Mouse (Mus musculus): ENCODE measurements around the gene D930020B18Rik. TPM values are rescaled to one million over a fixed set of nuclear protein-coding genes. Genes with fewer than 3 reads are reported as not detected.
A peak's percentile ranks its signal among the peaks of the same experiment; 100 is the strongest.

Gene D930020B18Rik
- polyA plus RNA-seq, 1 experiment, result 2.8 TPM

- no peak for TF ChIP-seq POLR2A (IDR thresholded peaks at IDR 0.05; ENCODE audit: control insufficient read depth, low read depth, low read length)
- no peak for TF ChIP-seq CTCF (IDR thresholded peaks at IDR 0.05; ENCODE audit: control insufficient read depth, insufficient read depth, insufficient replicate concordance, low read depth, low read length)
- H3K27ac ChIP-seq (ENCODE audit: control insufficient read depth, insufficient read depth, low read depth, low read length), result no peak overlapping the region
- H3K36me3 ChIP-seq (ENCODE audit: control insufficient read depth, insufficient read depth, low read length), result no peaks in the 10 kb centered on the region
- H3K4me3 ChIP-seq (ENCODE audit: control insufficient read depth, low read depth, low read length), result no peak overlapping the region
- no peaks in the 10 kb centered on the region for H3K27me3 ChIP-seq (ENCODE audit: control insufficient read depth, insufficient read depth, low read length)
- H3K4me1 ChIP-seq (ENCODE audit: control insufficient read depth, insufficient read depth, low read length), result peaks cover 7% of the 10 kb centered on the region
These were observed 62.2 kb downstream of the D930020B18Rik start for GRCm38 (mm10) chr10:121703619-121704018.

GRCm38 (mm10) chr10:121704871-121705270 lies 63.5 kb downstream of the D930020B18Rik start:
- Histone ChIP-seq H3K4me3 (ENCODE audit: control insufficient read depth, low read depth, low read length) (no peak overlapping the region), H3K27me3 (ENCODE audit: control insufficient read depth, insufficient read depth, low read length) (no peaks in the 10 kb centered on the region), H3K4me1 (ENCODE audit: control insufficient read depth, insufficient read depth, low read length) (peaks cover 7% of the 10 kb centered on the region), H3K36me3 (ENCODE audit: control insufficient read depth, insufficient read depth, low read length) (no peaks in the 10 kb centered on the region), H3K27ac (ENCODE audit: control insufficient read depth, insufficient read depth, low read depth, low read length) (no peak overlapping the region)
- no peak for TF ChIP-seq POLR2A (IDR thresholded peaks at IDR 0.05; ENCODE audit: control insufficient read depth, low read depth, low read length)
- no peak for TF ChIP-seq CTCF (IDR thresholded peaks at IDR 0.05; ENCODE audit: control insufficient read depth, insufficient read depth, insufficient replicate concordance, low read depth, low read length)

- no peak for TF ChIP-seq CTCF (IDR thresholded peaks at IDR 0.05; ENCODE audit: control insufficient read depth, insufficient read depth, insufficient replicate concordance, low read depth, low read length)
- TF ChIP-seq POLR2A (IDR thresholded peaks at IDR 0.05; ENCODE audit: control insufficient read depth, low read depth, low read length), result peak; percentile 46; the same call in 1 of the 2 replicates
- Histone ChIP-seq H3K4me3 (ENCODE audit: control insufficient read depth, low read depth, low read length) (peak overlapping the region; percentile 36), H3K36me3 (ENCODE audit: control insufficient read depth, insufficient read depth, low read length) (no peaks in the 10 kb centered on the region), H3K27me3 (ENCODE audit: control insufficient read depth, insufficient read depth, low read length) (no peaks in the 10 kb centered on the region), H3K4me1 (ENCODE audit: control insufficient read depth, insufficient read depth, low read length) (peaks cover 7% of the 10 kb centered on the region), H3K27ac (ENCODE audit: control insufficient read depth, insufficient read depth, low read depth, low read length) (peak overlapping the region; percentile 61; the same call in 1 of the 2 replicates)
These were observed 64.2 kb downstream of the D930020B18Rik start for GRCm38 (mm10) chr10:121705399-121706163.

- Histone ChIP-seq H3K4me3 (ENCODE audit: control insufficient read depth, low read depth, low read length) (no peak overlapping the region), H3K27me3 (ENCODE audit: control insufficient read depth, insufficient read depth, low read length) (no peaks in the 10 kb centered on the region), H3K36me3 (ENCODE audit: control insufficient read depth, insufficient read depth, low read length) (no peaks in the 10 kb centered on the region), H3K27ac (ENCODE audit: control insufficient read depth, insufficient read depth, low read depth, low read length) (no peak overlapping the region), H3K4me1 (ENCODE audit: control insufficient read depth, insufficient read depth, low read length) (peaks cover 25% of the 10 kb centered on the region)
- TF ChIP-seq POLR2A (IDR thresholded peaks at IDR 0.05; ENCODE audit: control insufficient read depth, low read depth, low read length) (no peak), CTCF (IDR thresholded peaks at IDR 0.05; ENCODE audit: control insufficient read depth, insufficient read depth, insufficient replicate concordance, low read depth, low read length) (no peak)
These were observed 75.5 kb downstream of the D930020B18Rik start for GRCm38 (mm10) chr10:121716862-121717261.

GRCm38 (mm10) chr10:121718896-121719585 lies 77.7 kb downstream of the D930020B18Rik start:
- Histone ChIP-seq H3K4me3 (ENCODE audit: control insufficient read depth, low read depth, low read length) (peak overlapping the region; percentile 53), H3K36me3 (ENCODE audit: control insufficient read depth, insufficient read depth, low read length) (no peaks in the 10 kb centered on the region), H3K4me1 (ENCODE audit: control insufficient read depth, insufficient read depth, low read length) (peaks cover 25% of the 10 kb centered on the region), H3K27me3 (ENCODE audit: control insufficient read depth, insufficient read depth, low read length) (no peaks in the 10 kb centered on the region), H3K27ac (ENCODE audit: control insufficient read depth, insufficient read depth, low read depth, low read length) (no peak overlapping the region)
- TF ChIP-seq POLR2A (IDR thresholded peaks at IDR 0.05; ENCODE audit: control insufficient read depth, low read depth, low read length) (no peak), CTCF (IDR thresholded peaks at IDR 0.05; ENCODE audit: control insufficient read depth, insufficient read depth, insufficient replicate concordance, low read depth, low read length) (no peak)

GRCm38 (mm10) chr10:121720701-121721100 lies 79.3 kb downstream of the D930020B18Rik start:
- TF ChIP-seq POLR2A (IDR thresholded peaks at IDR 0.05; ENCODE audit: control insufficient read depth, low read depth, low read length), result no peak
- no peak for TF ChIP-seq CTCF (IDR thresholded peaks at IDR 0.05; ENCODE audit: control insufficient read depth, insufficient read depth, insufficient replicate concordance, low read depth, low read length)
- Histone ChIP-seq H3K27me3 (ENCODE audit: control insufficient read depth, insufficient read depth, low read length) (no peaks in the 10 kb centered on the region), H3K4me1 (ENCODE audit: control insufficient read depth, insufficient read depth, low read length) (peaks cover 25% of the 10 kb centered on the region), H3K27ac (ENCODE audit: control insufficient read depth, insufficient read depth, low read depth, low read length) (no peak overlapping the region), H3K4me3 (ENCODE audit: control insufficient read depth, low read depth, low read length) (peak overlapping the region; percentile 12), H3K36me3 (ENCODE audit: control insufficient read depth, insufficient read depth, low read length) (no peaks in the 10 kb centered on the region)

GRCm38 (mm10) chr10:121726505-121726904 lies 85.1 kb downstream of the D930020B18Rik start:
- Histone ChIP-seq H3K4me1 (ENCODE audit: control insufficient read depth, insufficient read depth, low read length) (peaks cover 18% of the 10 kb centered on the region), H3K4me3 (ENCODE audit: control insufficient read depth, low read depth, low read length) (peak overlapping the region; percentile 79), H3K27ac (ENCODE audit: control insufficient read depth, insufficient read depth, low read depth, low read length) (no peak overlapping the region), H3K27me3 (ENCODE audit: control insufficient read depth, insufficient read depth, low read length) (no peaks in the 10 kb centered on the region), H3K36me3 (ENCODE audit: control insufficient read depth, insufficient read depth, low read length) (no peaks in the 10 kb centered on the region)
- TF ChIP-seq POLR2A (IDR thresholded peaks at IDR 0.05; ENCODE audit: control insufficient read depth, low read depth, low read length) (no peak), CTCF (IDR thresholded peaks at IDR 0.05; ENCODE audit: control insufficient read depth, insufficient read depth, insufficient replicate concordance, low read depth, low read length) (no peak)
